Mouse (Mus musculus) cortical plate, adult 2 months (tissue): ENCODE measurements around the gene Rrn3. TPM values are rescaled to one million over a fixed set of nuclear protein-coding genes. Genes with fewer than 3 reads are reported as not detected.

Experiments used
- H3K27ac ChIP-seq: fragments of 200-500 bp; 2 replicates; pipeline ENCODE4 v1.5.1; 2012; ENCODE audit warnings: low read length, control low read depth, inconsistent platforms; ENCODE audit not compliant: insufficient read depth
- H3K4me1 ChIP-seq: fragments of 200-500 bp; 2 replicates; pipeline ENCODE4 v1.6.1; 2011; ENCODE audit warnings: low read length; ENCODE audit not compliant: control insufficient read depth, insufficient read depth
- H3K4me3 ChIP-seq: fragments of 200-500 bp; 2 replicates; pipeline ENCODE4 v1.5.1; 2011; ENCODE audit warnings: mild to moderate bottlenecking, low read length, control low read depth; ENCODE audit not compliant: insufficient read depth
- CTCF ChIP-seq: fragments of 200-500 bp; IDR thresholded peaks from 2 replicates; pipeline ENCODE4 v1.5.1; 2011; ENCODE audit warnings: mild to moderate bottlenecking, control low read depth, low read length; ENCODE audit not compliant: insufficient read depth; ENCODE audit errors: extremely low read depth
- POLR2A ChIP-seq: fragments of 200-500 bp; IDR thresholded peaks from 2 replicates; pipeline ENCODE4 v1.6.1; 2011; ENCODE audit warnings: mild to moderate bottlenecking, low read length, control low read depth; ENCODE audit not compliant: insufficient read depth; ENCODE audit errors: extremely low read depth
- polyA plus RNA-seq: library from polyadenylated mRNA; depleted of rRNA; stranded (reverse); fragments of >200 nt; gene quantifications from 2 replicates; pipeline ENCODE4 v1.2.3, GENCODE M21; 2012; rRNA removed

Rrn3 gene
- polyA plus RNA-seq, 1 experiment, result 30.3 TPM

DNA sequence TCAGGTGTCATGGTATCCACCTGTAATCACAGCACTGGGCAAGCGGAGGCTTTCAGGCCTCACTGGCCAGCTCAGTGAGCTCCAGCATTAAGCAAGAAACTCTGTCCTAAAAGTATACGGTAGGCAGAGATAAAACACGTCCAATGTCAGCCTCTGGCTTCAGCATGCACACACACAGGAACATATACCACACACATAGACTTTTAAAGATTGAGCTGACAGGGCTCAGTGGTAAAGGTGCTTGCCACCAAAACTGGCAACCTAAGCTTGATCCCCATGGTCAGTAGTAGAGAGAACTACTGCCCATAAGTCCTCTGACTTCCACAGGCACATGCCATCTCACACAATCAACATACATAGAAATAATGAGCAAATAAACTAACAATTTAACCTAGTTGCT lies 60.4 kb downstream of the Rrn3 start:
- TF ChIP-seq CTCF (no peak), POLR2A (no peak)
- Histone ChIP-seq H3K27ac (no peak overlapping the region), H3K4me1 (no peaks in the 10 kb centered on the region), H3K4me3 (no peak overlapping the region)

DNA sequence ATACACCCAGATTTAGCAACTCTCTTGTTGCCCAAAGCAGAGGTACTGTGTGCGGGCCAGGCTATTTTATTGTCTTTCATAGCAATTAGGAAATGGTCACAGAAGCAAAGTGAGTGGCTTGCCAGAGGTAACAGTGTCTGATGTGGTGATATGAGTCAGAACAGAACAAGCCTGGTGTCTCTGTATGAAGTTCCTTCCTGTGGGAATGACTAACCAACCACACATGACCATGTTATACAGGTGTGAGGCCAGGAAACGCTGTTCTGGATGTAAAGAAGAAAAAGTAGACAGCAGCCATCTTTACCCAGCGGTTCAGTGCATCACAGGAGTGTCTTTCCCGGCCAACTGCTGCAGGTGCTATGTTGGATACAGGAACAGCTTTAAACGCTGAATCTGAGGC lies 64.5 kb downstream of the Rrn3 start:
- Histone ChIP-seq H3K27ac (no peak overlapping the region), H3K4me3 (no peak overlapping the region)
- TF ChIP-seq CTCF (no peak), POLR2A (no peak)

DNA sequence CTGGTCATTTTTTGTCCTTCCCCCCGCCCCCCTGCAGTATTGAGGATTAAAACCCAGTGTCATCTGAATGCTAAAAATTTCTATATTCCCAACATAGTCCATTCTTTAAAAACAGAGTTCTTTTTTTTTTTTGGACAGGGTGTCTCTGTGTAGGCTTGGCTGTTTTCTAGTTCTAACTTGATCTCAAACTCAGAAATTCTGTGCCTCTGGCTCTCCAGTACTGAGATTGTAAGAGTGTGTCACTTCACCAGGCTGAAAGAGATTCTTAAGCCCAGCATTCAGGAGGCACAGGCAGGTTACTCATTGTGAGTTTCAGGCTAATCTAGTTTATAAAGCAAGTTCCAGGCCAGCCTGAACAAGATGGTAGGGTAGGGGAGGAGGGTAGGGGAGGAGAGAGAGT lies 66.2 kb downstream of the Rrn3 start:
- no peak overlapping the region for H3K27ac ChIP-seq
- no peaks in the 10 kb centered on the region for H3K4me1 ChIP-seq
- TF ChIP-seq POLR2A (no peak), CTCF (no peak)
- H3K4me3 ChIP-seq, result no peak overlapping the region

More for the DNA sequence above, 64.5 kb downstream of the Rrn3 start:
- no peaks in the 10 kb centered on the region for H3K4me1 ChIP-seq

DNA sequence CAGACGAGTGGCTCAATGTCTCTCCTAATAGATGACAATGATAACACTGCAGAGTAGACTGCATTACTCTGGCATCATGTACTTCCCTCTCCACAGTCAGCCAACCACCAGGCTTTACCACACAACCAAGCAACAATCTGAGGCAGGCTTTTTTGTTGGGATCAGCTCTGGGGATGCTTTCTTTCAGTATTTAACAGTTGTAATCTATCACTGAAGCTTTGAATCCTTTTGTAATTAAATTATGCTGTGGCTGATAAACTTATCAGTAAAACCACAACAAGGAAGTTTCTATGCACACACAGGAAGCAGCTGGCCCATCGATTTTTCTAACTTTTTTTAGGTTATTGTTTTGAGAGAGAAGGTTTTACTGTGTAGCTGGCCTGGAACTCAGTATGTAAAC lies 67.8 kb downstream of the Rrn3 start:
- Histone ChIP-seq H3K27ac (no peak overlapping the region), H3K4me3 (no peak overlapping the region), H3K4me1 (no peaks in the 10 kb centered on the region)
- TF ChIP-seq CTCF (no peak), POLR2A (no peak)

DNA sequence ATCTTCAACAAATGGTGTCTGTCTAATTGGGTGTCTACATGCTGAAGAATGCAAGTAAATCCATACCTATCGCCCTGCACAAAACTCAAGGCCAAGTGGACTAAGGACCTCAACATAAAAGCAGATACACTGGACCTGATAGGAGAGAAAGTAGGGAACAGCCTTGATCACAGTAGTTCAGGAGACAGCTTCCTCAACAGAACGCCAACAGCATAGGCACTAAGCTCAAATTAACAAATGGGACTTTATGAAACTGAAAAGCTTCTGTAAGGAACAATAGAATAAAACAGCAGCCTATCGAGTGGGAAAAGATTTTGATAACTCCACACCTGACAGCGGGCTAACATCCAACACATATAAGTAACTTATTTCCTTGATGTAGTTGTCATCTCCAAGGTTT lies 70.9 kb downstream of the Rrn3 start:
- TF ChIP-seq CTCF, result no peak
- no peak for TF ChIP-seq POLR2A
- Histone ChIP-seq H3K27ac (no peak overlapping the region), H3K4me1 (no peaks in the 10 kb centered on the region), H3K4me3 (no peak overlapping the region)

DNA sequence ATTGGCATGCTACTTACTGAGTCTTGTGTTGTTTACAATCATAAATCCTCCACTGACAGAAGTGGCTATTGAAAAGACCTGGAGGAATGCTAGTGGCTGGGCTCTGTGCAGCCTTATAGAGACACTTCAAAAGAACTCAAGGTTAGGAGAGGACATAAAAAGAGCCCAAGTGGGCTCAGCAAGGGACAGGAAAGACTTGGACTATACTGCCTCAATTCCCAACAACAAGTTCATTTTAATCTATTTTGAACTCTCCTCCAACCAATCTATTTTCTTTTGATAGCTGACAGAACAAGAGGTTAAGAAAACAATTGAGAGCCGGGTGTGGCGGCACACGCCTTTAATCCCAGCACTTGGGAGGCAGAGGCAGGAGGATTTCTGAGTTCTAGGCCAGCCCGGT lies 73.4 kb downstream of the Rrn3 start:
- H3K4me1 ChIP-seq, result no peaks in the 10 kb centered on the region
- H3K4me3 ChIP-seq, result no peak overlapping the region
- TF ChIP-seq POLR2A (no peak), CTCF (no peak)
- no peak overlapping the region for H3K27ac ChIP-seq

Other genes with a start within 250 kb of the Rrn3 start
- gene Parn, start 112.5 kb upstream of the Rrn3 start, polyA plus RNA-seq, result 24.3 and 25.3 TPM in 2 replicates
- gene Bfar, start 108.8 kb upstream of the Rrn3 start, polyA plus RNA-seq, result 35.7 and 37.5 TPM in 2 replicates
- gene 3110001I22Rik, start 108.8 kb upstream of the Rrn3 start, polyA plus RNA-seq, result 1.1 and 2.3 TPM in 2 replicates
- gene Pla2g10, start 49.7 kb upstream of the Rrn3 start, polyA plus RNA-seq, result not detected in 2 replicates
- 121 TPM in 2 replicates for gene Ntan1, start 38.1 kb downstream of the Rrn3 start, polyA plus RNA-seq
- gene Pdxdc1, start 122.4 kb downstream of the Rrn3 start, polyA plus RNA-seq, result 75.3 and 78.4 TPM in 2 replicates
- 53.9 and 56.4 TPM in 2 replicates for gene Mpv17l, start 122.5 kb downstream of the Rrn3 start, polyA plus RNA-seq
- gene 2900011O08Rik, start 205.9 kb downstream of the Rrn3 start, polyA plus RNA-seq, result 258 and 260 TPM in 2 replicates
- gene Ifitm7, start 206.2 kb downstream of the Rrn3 start, polyA plus RNA-seq, result 2.0 TPM in 2 replicates